Mouse (Mus musculus): ENCODE data around the gene Igfbp5.

Igfbp5 gene

DNA sequence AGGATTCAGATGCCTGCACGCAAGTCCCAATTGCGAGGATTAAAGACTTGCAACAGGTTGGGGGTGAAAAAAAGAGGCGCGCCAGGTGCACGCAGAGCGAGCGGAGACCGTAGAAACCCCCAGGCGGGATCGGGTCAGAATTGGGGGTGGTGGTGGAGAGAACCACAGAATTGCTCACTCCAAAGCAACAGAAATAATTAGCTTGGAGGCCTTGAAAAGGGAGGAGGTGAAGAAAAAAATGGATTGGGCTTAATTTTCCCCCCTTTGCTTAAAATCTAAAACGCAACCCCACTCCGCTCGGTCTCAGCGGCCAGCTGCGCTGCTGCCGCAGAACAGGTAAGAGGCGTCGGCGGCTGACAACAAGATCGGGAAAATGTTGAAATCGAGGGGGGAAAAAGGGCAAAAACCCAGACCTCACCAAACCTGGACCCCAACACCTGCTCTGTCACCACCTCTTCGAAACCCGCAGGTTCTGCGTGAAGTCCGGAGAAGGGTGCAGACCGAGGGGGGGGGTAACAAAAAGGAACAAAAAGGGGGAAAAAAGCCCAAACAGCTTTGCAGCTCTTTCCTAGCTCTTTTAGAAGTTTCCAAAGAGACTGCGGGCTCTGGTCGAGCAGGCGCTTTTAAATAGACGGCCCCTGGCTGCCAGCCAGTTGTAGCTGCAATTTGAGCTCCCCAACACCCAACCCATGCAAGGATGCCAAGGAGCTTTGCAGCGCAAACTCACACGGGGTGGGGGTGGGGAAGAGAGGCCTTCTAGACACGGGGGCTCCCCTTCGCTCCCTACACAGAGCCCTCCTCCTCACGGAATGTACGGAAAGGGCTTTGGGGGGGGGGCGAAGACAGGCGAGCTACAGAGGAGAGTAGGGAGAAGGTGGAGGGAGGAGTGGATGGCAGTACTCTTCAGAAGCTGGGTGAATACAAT, at the start of gene Igfbp5:
Gene Igfbp5, minus strand, starts transcription at position 598 of the 925 bp plus-strand sequence.
- peak; percentile 63 for DNase-seq

DNA sequence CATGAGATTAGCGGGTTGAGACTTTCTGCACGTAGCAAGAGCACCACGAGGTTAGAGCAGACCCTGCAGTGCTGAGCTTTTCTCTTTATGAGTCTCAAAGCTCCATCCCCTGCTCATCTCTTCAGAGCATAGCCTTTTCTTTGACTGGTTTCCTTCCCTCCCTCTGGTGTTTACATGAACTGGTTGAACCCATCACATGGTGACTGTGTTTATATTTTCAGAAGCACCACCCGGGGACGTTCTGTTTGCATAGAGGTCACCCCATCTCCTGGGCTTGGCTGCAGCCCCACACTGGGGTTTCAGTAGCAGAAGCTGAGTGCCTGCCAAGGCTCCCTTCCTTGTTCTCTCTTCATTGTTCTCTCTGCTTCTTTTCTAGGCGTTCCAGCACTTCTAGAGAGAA, 40.1 kb upstream of the Igfbp5 start:
- no peak for DNase-seq

DNA sequence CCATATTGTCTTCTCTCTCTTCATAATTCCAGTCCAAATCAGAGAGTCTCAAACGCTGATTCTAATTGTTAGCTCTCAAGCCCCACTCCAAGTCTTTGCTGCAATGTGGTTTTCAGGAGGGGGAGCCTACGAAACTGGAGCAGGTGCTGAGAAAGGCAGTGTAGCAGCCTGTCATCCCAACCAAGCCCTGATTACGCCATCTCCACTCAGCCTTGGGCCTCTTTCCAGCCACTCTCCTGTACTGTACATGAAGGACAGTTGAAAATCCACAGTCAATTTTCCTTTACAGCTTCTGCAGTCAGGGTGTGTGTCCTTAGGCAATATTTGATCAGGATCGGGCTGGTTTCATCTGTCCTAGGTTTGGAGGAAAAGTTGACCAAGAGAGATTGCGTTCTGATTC, 38.4 kb upstream of the Igfbp5 start:
- DNase-seq: no peak

DNA sequence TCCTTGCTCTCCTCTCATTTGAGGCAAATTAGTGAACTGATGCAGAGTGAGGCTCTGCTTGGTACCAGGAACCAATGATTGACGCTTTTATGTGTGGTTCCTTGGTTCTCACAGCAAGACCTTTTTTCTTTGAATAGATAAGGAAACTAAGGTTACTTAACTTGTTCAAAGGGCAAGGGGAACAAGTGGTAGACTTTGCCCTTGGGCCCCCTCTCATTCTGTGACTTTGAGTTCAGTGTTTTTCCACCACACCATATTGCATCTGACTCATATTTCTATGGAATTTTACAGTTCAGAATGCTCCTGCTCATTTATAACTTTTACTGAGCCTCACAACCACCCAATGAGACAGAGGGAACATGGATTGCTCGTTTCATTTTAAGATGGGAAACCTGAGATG, 21.1 kb upstream of the Igfbp5 start:
- DNase-seq: no peak

DNA sequence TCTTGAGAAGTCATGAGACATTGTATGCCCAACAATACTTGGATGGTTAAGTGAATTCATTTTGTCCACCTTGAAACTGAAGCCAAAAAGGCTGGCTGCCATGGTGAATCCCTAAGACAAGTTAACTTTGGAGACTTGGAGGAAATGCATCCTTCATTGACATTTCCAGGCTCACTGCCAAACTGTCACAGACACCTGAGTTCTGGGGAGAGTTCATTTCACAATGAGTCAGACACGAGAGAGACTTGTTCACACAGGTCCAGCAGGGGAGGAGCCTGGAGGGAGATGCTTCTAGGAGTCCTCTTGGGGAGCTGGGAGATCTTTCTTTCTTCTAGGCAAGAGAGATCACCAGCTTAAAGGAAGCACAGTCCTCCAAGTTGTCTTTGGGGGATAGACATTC, 13.2 kb upstream of the Igfbp5 start:
- DNase-seq: no peak

DNA sequence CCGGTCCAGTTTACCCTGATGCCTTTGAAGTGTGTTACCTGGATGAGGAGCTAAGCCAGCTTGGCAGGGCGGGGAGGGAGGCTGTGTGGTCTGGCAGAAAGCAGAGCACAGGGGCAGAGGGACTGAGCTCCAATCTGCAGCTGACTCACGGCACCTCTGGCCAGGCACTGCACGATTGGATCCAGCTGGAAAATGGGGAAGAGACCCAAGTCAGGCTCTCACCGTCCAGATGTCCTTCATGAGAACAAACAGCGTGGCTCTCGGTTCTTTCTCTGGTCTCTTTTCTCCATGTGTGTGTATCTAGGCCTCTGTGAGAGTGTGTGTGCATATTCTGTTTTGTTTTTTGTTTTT, 11.1 kb upstream of the Igfbp5 start:
- DNase-seq: no peak

DNA sequence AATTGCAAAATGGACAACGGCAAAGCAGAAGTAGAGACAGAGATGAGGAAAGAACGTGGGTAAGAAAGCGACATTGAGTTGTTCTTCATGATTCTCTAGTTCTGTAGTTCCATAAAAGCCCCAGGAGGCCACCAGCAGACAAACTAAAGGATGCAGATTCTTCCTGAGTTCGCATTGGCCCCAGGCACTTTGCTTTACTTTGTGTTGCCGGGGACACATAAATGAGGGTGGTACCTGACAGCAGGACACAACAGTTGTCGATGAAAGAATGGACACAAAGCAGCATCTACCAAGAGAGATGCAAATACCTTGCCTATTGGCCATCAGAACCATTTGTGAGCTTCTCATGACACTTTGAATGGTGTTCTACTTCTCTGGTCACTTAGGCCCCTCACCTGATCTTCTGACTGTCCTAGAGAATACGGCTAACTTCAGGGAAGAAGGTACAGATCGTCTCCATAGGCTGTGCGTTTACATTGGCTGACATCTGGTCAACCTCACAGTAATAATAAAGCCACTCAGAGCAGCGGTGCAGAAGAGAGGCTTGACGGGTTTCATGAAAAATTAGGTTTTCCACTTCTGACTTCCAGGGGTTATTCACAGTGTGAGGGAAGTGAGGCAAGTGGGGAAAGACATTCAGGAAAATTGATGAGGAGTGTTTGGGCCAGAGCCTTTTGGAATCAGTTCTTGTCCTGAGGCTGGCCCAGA, 10.6 kb upstream of the Igfbp5 start:
- no peak for DNase-seq

DNA sequence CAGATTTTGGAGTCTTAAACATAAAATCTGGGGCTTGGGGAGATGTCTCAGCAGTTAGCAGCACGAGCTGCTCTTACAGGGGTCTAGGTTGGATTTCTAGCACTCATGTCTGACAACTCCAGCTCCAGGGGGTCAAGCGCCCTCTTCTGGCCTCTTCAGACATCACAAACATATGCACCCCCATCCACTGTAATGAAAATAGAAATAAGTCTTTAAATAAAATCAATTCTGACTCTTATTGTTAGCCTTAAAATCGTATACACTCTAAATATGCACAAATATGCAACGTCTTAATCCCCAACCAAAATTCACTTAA, 4.6 kb upstream of the Igfbp5 start:
- no peak for DNase-seq

DNA sequence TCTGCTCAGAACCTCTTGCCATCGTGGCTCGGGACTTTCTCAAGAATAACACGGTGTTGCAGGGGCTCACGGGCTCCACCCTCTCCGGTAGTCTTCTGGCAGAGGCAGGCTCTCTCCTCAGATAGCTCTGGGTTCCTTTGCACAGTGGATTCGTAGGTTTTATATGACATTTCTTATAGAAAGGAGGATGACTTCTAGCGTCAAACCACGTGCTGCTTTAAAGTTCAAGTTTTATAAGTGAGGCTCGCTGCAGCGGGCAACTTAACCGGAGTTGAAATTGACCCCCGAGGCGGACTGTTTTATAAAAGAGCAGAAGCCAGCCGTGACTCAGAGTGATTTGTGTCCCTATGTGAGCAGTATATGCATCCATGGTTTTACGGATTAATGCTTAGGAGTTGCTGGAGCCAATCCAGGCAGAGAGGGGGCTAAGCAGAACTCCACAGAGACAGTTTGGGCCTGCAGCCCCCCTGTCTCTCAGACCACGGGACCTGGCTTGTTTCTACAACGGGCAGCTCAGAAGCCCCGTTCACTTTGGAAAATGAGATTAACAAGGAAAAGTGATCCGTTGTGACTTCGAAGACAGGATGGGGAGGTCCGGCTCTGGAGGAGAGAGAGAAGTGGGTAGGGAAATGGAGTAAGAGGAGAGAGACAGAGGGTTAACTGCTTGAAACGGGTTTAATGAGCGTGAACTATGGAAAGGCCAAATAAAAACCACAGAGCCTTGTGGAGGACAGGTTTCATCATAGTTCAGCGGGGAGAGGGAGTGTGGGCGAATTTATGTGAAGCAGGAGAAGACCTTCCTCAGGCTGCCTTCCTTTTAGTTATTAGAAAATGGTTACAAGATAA, 4.0 kb upstream of the Igfbp5 start:
- no peak for DNase-seq

DNA sequence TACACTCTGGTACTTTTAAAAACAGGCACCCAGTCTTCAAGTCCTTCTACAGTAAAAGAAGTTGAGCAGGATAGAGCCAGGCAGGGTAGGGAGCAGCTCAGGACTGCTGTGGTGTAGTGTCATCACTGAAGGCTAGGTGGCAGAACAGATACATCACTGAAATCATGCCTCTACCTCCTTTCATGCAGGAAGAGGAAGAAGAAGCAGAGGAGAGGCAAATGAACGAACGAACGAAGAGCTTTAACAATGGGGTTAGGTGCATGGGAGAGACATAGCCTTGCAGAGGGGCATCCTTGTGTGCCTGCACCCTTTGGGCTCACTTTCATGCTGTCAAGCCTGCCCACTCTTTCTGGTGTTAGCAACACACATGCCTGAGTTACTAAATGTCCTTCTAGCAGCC, 3.2 kb upstream of the Igfbp5 start:
- DNase-seq: peak; percentile 67

DNA sequence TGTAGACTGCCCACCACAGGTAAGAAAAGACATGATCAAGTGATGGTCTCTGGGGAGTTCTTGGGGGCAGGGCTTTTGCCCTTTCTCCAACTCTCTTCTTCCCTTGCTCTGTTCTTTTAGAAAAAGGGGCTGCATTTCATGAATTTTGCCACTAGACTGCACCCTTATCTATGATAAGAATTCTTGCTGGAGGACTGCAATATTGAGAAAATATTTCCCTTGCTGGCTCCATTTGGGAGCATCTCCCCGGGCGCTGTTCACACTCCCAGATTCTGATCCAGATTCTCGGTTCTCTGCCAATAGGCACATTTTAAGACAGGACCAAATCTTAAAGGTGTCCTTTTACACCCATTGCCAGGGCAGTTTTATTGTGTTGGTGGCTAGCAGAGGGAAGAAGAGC, 1.4 kb upstream of the Igfbp5 start:
- DNase-seq: no peak

DNA sequence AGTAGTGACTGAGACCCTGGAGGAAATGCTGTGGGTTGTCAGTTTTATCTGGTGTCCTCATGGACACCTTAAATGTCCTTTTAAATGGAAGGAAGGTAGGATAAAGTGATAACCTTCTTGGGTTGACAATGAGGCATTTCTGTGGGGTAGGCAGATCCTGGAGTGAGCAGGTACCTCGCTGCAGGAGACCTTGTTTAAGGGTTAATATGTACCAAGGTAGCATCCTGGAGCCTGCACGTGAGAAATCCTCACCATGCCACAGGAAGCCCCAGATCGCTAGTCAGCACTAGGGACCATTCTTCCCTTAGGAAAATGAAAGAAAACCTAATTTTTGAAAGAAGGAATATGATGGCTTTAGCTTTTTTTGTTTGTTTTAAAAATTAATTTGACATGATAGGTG, 1.0 kb upstream of the Igfbp5 start:
- DNase-seq: no peak

DNA sequence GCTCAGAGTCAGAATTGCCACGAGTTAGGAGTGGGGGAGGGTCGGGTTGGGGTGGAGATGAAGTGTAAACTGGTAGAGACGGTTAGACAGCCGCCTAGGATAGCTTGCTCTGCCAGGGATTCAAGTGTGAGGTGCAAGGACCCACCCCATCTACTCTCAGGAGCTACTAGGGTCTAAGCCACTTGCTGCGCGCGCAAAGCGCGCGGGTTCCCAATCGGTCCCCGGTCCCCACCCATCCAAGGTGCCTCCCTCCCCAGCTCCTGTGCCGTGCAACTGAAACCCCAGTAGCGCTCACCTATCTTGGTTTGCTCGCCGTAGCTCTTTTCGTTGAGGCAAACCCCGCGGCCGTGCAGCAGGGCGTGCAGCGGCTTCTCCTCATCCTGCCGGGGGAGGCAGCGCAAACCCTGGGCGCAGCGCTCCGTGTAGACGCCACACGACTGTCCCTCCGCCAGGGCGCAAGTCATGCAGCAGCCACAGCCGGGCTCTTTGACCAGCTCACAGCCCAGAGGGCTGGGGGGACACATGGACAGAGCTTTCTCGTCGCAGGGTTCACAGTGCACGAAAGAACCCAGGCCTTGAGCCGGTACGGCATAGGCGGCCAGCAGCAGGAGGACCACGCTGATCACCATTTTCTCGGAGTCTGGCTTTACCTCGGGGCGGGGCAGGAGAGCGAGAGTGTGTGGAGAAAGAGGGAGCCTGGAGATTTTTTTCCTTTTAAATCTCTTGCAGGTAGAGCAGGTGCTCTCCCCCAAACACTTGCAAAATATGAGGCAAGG, 985 bp downstream of the Igfbp5 start:
- peak; percentile 76 for DNase-seq

DNA sequence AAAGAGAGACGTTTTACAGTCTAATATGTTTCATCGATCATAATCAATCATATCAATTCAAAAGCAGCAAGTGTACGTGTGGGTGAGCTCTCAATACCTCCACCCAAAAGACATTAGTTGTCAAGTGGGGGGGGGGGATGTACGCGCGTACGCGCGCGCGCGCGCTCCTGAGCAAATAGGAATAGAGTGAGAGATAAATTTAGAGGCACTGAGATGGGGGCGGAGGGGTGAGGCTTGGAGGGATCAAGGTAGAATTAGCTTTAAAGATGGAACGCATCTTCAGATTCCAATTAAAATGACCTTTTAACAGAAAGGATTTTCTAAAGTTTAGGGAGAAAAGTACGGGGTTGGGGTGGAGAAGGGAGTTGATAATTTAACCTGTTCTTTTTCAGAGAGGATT, 1.6 kb downstream of the Igfbp5 start:
- DNase-seq: no peak

DNA sequence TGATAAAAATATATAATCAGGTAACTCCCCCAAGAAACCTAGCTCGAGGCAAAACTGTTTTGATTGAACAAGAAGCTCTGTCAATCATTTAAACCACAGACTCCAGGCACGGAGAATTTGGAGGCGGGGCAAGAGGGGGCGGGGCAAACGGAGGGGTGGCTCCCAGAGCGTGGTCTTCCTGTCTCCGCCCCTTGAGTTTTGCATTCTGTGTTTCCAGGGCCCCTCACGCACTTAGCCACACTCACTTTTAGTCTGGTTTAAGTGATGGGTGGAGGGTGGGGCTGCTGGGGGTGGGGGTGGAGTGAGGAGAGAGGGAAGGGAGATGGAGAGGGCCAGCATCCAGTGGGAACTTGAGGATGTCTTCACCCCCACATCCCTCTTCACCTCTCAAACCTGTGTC, 2.2 kb downstream of the Igfbp5 start:
- DNase-seq: peak; percentile 59

DNA sequence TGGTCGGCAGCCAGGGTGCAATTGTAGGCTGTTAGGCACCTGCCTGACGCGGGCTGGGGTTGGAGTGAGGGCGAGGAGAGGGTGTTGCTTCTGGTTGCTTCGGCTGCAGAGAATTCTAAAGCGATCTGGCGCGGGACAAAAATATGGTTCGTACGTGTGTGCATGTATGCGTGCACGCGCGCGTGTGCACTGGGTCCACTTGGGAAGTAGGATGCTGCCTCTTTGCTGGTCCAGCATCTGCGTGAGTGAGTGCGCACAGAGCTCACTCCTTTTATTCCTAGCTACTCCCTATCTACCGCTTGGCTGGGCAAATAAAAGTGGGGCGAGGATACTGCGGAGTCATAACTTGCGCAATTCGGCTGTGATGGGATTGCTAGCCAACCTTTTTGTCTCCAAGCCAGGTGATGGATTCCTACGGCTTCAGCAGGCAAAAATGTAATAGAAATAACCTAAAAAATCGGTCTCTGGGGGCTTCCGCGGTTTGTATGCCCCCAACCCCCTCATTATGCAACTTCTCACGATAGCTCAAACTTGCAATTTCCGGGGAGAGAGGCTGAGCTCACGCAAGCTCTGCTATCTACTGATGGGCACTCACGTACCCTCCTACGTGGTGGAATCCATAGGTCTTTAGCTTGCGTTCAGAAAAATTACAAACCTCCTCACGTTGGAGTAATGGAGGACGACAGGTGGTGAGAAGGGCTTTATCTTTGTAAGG, 2.8 kb downstream of the Igfbp5 start:
- peak; percentile 65 for DNase-seq

DNA sequence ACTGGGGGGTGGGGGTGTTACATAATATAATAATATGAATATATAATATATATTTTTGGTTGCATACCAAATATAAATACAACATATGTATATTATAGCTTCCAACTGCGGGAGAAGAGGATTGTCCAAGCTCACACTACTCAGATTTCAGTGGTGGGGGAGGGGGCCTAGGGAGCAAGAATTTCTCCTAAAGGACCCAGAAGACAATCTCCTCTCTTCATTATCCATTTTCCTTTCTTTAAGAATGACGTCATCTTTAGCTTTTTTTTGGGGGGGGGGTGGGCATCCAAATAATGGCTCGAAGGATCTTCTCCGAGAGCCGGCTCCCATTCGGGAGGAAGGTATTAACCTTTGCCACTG, 3.4 kb downstream of the Igfbp5 start:
- no peak for DNase-seq

DNA sequence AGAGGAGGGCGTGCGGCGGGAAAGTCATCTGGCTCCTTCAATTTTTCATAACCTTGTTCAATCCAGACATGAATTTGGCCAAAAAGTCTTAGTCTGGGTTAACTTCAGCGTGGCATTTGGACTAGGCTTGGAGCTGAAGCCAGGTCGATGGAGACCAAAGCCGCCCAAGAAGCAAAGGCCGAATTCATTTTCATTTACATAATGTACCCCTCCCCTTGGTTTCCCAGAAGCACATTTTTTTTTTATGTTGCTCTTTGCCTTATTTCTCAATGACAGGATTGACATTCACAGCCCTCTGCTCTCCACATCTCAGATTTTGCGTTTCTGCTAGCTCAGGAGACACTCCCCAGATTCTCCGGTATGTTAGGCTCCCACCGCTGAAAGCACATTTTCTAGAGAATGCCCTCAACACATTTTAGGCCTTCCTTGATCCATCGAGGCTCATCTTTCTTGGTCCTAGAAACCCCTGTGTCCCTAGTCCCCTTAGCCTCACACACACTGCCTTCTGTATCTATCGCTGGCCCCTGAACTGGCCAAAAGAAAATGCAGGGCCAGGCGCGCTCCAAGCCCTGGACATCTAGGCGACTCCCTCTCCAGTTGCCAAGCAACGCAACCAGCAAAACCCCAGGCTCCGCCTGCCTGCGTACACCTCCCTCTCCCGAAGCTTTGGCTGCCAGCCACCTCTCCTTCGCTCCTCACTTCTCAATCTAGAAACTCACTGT, 3.9 kb downstream of the Igfbp5 start:
- peak; percentile 91 for DNase-seq

DNA sequence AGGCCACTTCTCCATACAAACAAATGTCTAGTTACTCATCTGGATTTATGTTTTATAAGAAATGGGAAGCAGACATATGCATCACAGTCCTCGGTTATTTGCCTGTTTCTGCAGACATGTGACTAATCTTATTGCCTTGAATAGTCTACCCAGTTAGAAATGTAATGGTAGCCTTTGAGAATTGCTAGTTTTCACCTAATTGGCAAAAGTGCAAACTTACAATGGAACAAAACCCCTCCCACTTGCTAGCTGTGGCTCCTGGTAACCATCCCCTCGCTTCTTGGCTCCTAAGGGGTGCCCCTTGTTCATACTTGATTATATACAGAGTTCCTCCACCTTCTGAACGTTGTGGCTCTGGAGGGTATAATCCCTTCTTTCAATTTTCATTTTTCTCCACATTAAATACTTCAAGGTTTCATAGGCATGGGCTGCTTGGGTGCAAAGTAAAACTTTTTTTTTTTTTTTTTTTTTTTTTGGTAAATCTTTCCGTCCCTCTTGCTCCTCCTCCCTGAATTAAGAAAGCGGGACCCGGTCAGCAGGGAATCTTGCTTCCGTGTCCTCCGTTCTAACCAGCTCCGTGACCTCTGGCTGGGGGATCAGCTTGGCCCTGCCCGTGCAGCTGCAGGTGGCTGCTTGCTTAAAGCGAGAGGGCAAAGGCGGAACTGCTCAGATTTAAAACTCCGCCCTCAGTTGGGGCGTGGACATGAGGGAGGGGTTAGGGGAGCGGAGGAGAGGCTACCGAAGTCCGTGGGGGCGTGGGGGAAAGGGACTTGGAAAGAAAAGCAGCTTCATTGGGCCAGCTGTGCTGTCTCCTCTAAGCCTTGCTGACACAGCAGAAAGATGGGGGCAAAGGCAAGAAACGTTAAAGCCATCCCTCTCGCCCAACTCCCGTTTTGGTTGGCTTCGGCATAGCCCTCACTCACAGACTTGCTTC, 4.7 kb downstream of the Igfbp5 start:
- DNase-seq: peak; percentile 69

DNA sequence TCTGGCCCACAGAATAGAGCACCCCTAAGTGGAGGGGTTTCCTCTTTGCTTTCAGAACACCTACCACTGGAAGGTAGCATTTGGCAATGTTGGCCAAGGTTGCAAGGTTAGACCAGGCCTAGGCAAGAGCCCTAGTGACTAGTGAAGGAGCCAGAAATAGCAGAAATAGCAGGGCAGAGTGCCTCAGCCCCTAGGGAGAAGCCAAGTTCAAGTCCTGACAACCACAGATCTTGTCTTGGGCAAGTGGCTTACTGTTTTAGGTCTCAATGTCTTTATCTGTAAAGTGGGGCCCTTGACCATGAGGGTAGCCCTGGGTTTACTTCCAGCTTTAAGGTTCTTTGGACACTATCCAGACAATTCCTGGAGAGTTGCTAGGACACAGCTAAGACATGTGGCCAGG, 5.4 kb downstream of the Igfbp5 start:
- DNase-seq: no peak
